Mouse (Mus musculus) hindbrain, embryonic 14.5 days (tissue): Measurements from ENCODE around the gene Rnf150. TPM values are rescaled to one million over a fixed set of nuclear protein-coding genes. Genes with fewer than 3 reads are reported as not detected.

ENCODE experiments used
- ATAC-seq: fragments of 200-750 bp; cut with Nextera tagmentation; 2 replicates; pipeline ENCODE4 v1.8.0; 2017; ENCODE audit warnings: moderate number of reproducible peaks, mild to moderate bottlenecking, moderate TSS enrichment, moderate library complexity; ENCODE audit not compliant: low FRiP score
- DNase-seq: peaks from one replicate; pipeline ENCODE4 v3.0.0-alpha.2; 2015; ENCODE audit warnings: low spot score
- H3K27ac ChIP-seq: fragments of 300-500 bp; sonication (generic); 2 replicates; pipeline ENCODE4 v1.5.1; 2014; ENCODE audit warnings: mild to moderate bottlenecking, moderate library complexity
- H3K27me3 ChIP-seq: fragments of 300-500 bp; sonication (generic); 2 replicates; pipeline ENCODE4 v1.6.1; 2014; ENCODE audit warnings: mild to moderate bottlenecking, low read length, mixed read lengths; ENCODE audit not compliant: control insufficient read depth, insufficient read depth
- H3K36me3 ChIP-seq: fragments of 300-500 bp; sonication (generic); replicated peaks from 2 replicates; pipeline ENCODE4 v1.6.1; 2014; ENCODE audit not compliant: control insufficient read depth, insufficient read depth
- H3K4me1 ChIP-seq: fragments of 300-500 bp; sonication (generic); replicated peaks from 2 replicates; pipeline ENCODE4 v1.6.1; 2014; ENCODE audit warnings: antibody characterized with exemption, low read length, mixed read lengths; ENCODE audit not compliant: control insufficient read depth, insufficient read depth
- H3K4me2 ChIP-seq: fragments of 300-500 bp; sonication (generic); replicated peaks from 2 replicates; pipeline ENCODE4 v1.6.1; 2014; ENCODE audit warnings: mild to moderate bottlenecking, moderate library complexity
- H3K4me3 ChIP-seq: fragments of 300-500 bp; sonication (generic); replicated peaks from 2 replicates; pipeline ENCODE4 v1.5.1; 2014; ENCODE audit warnings: mild to moderate bottlenecking, low read length
- H3K9ac ChIP-seq: fragments of 300-500 bp; sonication (generic); 2 replicates; pipeline ENCODE4 v1.6.1; 2014
- H3K9me3 ChIP-seq: fragments of 300-500 bp; sonication (generic); 2 replicates; pipeline ENCODE4 v1.6.1; 2016; ENCODE audit warnings: low read length; ENCODE audit not compliant: control insufficient read depth
- WGBS: fragments of 180-500 bp; shearing (Covaris S2); extraction: QIAGEN DNeasy Blood & Tissue Kit; methylation state at CpG from one replicate; pipeline ENCODE4 v1.1.7; 2014; 5-methylcytosine and 5-hydroxymethylcytosine counted together
- polyA plus RNA-seq: library from polyadenylated mRNA; unstranded; fragments of >200 nt; fragmentation: Nextera tagmentation; extraction: Ambion mirVana; gene quantifications from 2 replicates; pipeline ENCODE4 v1.2.1, GENCODE M21; 2014

Gene Rnf150
- polyA plus RNA-seq, 1 experiment from 2014 or later = 2.3 TPM

DNA sequence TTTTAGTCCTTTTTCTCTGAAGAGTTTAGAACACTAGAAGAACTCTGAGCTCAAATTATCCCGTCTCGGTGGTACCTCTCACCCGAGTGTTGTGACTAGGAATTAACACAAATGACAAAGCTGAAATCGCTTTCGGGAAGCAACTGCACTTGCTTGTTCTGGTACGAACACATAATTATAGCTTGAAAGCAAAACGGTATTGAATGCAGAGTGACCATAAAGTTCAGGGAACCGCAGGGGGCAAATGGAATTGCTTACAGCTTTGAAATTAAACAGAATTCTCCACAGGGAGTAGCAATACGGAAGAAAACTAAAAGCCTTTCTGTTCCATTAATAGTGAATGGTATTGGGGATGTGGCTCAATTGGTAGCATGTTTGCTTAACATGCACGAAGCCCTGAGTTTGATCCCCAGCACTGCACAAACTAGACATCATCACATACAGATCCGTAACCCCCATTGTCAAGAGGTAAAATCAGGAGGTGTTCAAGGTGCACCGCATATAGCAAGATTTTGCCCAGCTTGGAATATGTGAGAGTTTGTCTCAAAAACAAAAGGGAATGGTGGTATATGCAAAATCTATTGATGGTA lies 38.5 kb downstream of the Rnf150 start:
- 0 out of 2 replicates have a peak, but pooled peaks cover 4% of the 10 kb centered on the region for H3K4me1 ChIP-seq
- H3K9me3 ChIP-seq = no peaks in the 10 kb centered on the region
- no peak overlapping the region for H3K9ac ChIP-seq
- no peaks in the 10 kb centered on the region for H3K36me3 ChIP-seq
- WGBS = 63% methylated on average over 12 of the region's 12 CpGs
- ATAC-seq (peak; percentile 51; the same call in 1 of the 2 replicates), DNase-seq (no peak)
- H3K27ac ChIP-seq = no peak overlapping the region
- no peak overlapping the region for H3K4me2 ChIP-seq
- H3K4me3 ChIP-seq = no peak overlapping the region
- no peaks in the 10 kb centered on the region for H3K27me3 ChIP-seq

DNA sequence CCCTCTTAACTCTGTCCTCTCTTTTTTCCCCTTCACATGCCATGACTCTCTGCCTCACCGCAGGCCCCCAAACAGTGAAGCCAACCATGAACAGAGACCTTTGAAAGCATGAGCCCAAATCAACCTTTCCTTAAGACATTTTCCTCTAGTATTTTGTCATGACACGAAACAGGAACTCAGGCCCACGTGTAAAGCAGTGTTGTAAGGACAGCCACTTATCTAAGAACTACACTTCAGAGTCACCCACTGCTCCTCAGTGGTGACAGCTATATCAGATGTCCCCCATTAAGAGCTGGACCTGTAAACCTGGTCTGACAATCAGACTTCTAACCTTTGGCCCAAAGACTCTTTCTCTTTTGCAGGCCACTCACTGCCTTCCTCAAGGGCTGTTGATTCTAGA lies 40.3 kb downstream of the Rnf150 start:
- Histone ChIP-seq H3K4me3 (no peak overlapping the region), H3K27me3 (no peaks in the 10 kb centered on the region), H3K36me3 (no peaks in the 10 kb centered on the region), H3K9ac (no peak overlapping the region), H3K9me3 (no peaks in the 10 kb centered on the region), H3K27ac (no peak overlapping the region), H3K4me2 (no peak overlapping the region), H3K4me1 (0 out of 2 replicates have a peak, but pooled peaks cover 4% of the 10 kb centered on the region)
- WGBS = 83% methylated on average over 3 of the region's 3 CpGs
- ATAC-seq (no peak), DNase-seq (no peak)

DNA sequence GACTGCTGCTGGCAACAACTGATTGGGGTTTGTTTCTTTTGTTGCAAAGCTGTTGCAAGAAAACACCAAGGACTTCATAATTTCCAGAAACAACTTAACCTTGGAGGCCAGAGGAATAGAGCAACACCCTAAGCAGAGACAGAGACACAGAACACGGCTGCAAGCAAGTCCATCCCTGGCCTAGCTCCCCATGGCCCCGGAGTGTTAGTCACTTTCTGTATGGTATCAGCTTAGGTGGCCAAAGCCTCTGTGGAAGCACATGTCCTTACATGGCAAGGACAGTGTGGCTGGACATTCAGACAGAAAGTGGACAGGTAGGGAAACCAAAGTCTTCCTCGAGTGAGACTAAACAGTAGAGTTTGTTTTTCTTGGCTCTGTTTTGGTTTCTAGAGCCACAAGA lies 44.1 kb downstream of the Rnf150 start:
- no peaks in the 10 kb centered on the region for H3K27me3 ChIP-seq
- ATAC-seq = no peak
- no peaks in the 10 kb centered on the region for H3K9me3 ChIP-seq
- 90% methylated on average over 3 of the region's 3 CpGs for WGBS
- no peak overlapping the region for H3K4me2 ChIP-seq
- no peak overlapping the region for H3K4me3 ChIP-seq
- no peak overlapping the region for H3K27ac ChIP-seq
- no peaks in the 10 kb centered on the region for H3K4me1 ChIP-seq
- no peaks in the 10 kb centered on the region for H3K36me3 ChIP-seq
- no peak overlapping the region for H3K9ac ChIP-seq
- DNase-seq = no peak

DNA sequence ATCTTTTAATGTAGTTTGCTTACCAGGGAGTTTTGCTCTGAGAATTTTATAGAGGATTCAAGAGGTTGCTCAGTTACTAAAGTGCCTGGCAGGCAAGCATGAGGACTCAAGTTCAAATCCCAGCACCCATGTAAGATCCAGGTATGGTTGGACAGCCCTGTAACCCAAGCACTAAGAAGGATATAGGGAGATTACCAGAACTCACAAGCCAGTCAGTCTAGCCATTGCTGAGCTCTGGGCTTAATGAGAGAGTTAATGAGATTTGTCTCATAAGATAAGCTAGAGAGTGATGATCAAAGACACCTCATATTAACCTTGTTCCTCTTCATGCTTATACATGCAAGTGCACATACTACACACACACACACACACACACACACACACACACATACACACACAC lies 48.3 kb downstream of the Rnf150 start:
- no peak overlapping the region for H3K4me2 ChIP-seq
- ATAC-seq (no peak), DNase-seq (no peak)
- no peak overlapping the region for H3K4me3 ChIP-seq
- H3K27me3 ChIP-seq = no peaks in the 10 kb centered on the region
- no peak overlapping the region for H3K9ac ChIP-seq
- H3K27ac ChIP-seq = no peak overlapping the region
- no peaks in the 10 kb centered on the region for H3K4me1 ChIP-seq
- H3K36me3 ChIP-seq = no peaks in the 10 kb centered on the region
- no peaks in the 10 kb centered on the region for H3K9me3 ChIP-seq

DNA sequence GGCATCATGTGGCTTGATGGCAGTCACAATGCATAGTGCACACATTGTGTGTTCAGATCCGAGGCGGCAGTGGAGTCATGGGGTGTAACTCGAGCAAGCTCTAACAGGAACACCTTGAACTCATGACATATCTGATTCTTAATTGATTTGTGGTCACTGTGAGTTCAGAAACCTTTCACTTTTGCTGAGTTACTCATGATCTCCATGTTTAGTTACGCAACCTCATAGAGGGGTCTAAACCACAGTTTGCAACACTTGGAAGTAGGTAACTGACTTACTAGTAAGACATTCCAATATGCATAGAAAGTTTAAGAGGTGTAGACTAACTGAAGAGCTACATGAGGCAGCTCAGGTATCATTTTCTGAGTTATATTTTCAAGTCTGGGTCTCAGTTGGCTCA lies 49.1 kb downstream of the Rnf150 start:
- H3K4me2 ChIP-seq = no peak overlapping the region
- H3K36me3 ChIP-seq = no peaks in the 10 kb centered on the region
- no peaks in the 10 kb centered on the region for H3K9me3 ChIP-seq
- H3K4me1 ChIP-seq = no peaks in the 10 kb centered on the region
- no peak for DNase-seq
- H3K27ac ChIP-seq = no peak overlapping the region
- ATAC-seq = no peak
- no peak overlapping the region for H3K4me3 ChIP-seq
- 90% methylated on average over 4 of the region's 4 CpGs for WGBS
- no peaks in the 10 kb centered on the region for H3K27me3 ChIP-seq
- H3K9ac ChIP-seq = no peak overlapping the region

DNA sequence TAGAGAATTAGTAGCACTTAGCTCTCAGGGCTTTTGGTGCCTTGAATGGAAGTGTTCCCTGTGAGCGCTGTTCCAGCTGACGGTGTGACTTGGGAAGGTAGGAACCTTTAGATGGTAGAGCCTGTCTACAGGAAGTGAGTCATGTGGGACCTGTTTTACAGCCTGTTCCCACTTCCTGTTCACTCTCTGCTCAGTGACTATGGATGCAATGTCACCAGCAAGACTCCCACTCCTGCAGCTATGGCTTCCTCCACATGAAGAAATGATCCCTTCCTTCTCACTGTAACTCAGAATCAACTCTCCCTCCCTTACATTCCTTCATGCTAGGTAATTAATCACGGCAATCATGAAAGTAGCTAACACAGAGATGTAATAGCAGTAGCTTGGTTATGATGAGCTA lies 51.4 kb downstream of the Rnf150 start:
- ATAC-seq (no peak), DNase-seq (no peak)
- Histone ChIP-seq H3K36me3 (no peaks in the 10 kb centered on the region), H3K4me1 (no peaks in the 10 kb centered on the region), H3K9me3 (no peaks in the 10 kb centered on the region), H3K4me3 (no peak overlapping the region), H3K27ac (no peak overlapping the region), H3K27me3 (no peaks in the 10 kb centered on the region), H3K4me2 (no peak overlapping the region), H3K9ac (no peak overlapping the region)
- WGBS = 92% methylated on average over 3 of the region's 3 CpGs

DNA sequence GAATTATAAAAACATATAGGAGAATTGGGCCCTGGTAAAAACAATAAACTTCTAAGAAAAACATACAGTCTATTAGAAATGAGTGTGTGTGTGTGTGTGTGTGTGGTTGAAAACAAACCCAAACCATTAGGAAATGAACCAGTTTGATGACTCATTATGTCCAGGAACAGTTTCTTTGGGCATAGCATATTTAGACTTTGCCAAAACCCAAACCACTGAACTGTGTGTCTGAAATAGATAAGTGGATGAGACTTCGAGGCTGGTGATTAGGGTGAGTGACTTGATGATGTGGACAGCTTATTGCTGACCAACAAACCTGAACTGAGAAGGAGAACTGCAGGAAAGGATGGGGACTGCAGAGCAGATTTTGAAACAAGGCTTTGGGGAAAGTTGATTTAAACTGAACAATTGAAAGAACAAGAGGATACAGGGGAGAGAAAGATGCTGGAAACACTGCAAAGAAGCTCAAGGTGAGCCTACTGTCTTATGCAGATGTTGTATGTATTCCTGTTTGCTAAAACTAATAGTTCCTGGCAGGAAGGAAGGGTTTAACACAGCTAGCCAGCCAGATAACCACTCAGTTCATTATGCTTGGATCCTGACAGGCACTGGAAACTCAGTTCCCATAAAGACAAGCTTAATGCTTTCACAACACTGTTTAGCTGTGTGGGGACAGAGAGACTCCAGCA lies 53.8 kb downstream of the Rnf150 start:
- Histone ChIP-seq H3K4me1 (no peaks in the 10 kb centered on the region), H3K27ac (no peak overlapping the region), H3K27me3 (no peaks in the 10 kb centered on the region), H3K9me3 (no peaks in the 10 kb centered on the region), H3K36me3 (no peaks in the 10 kb centered on the region), H3K4me3 (no peak overlapping the region), H3K4me2 (no peak overlapping the region), H3K9ac (no peak overlapping the region)
- WGBS = 66% methylated on average over 1 of the region's 1 CpGs
- no peak for ATAC-seq
- no peak for DNase-seq

DNA sequence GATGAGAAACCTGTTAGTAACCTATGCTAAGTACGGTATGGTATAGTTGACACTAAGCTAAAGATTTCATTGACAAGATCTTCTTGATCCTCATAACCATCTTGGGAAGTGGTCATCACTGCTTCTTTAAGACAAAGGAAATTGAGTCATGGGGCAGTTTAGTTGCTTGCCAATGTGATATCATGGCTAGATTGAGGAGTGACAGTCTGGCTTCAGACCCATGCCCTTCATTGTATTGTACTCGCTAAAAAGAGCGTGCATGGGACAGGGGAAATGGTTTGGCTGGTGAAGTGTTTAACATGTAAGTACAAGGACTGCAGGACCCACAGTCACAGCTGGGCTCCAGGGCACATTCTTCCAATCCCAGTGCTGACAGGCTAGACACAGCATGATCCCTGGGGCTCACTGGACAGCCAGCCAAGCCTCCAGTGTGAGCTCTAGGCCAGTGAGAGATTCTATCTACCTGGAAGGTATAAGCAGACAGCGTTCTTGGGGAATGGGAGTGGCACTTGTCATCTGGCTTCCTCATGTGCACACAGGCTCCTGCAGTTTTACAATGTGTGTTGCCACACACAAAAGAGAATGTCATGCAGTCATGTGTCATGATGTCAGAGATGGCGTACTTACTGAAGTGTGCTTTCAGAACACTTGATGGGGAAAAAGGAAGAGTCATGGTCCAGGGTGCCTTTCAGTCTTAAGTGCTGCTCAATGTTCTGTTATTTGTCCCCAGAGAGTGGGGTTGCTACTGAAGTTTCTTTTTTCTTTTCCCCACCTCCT lies 54.6 kb downstream of the Rnf150 start:
- Histone ChIP-seq H3K4me1 (no peaks in the 10 kb centered on the region), H3K27me3 (no peaks in the 10 kb centered on the region), H3K4me3 (no peak overlapping the region), H3K36me3 (no peaks in the 10 kb centered on the region), H3K9ac (no peak overlapping the region), H3K9me3 (no peaks in the 10 kb centered on the region), H3K4me2 (no peak overlapping the region), H3K27ac (no peak overlapping the region)
- WGBS = 75% methylated on average over 5 of the region's 5 CpGs
- ATAC-seq (no peak; the same call in 1 of the 2 replicates), DNase-seq (no peak)

DNA sequence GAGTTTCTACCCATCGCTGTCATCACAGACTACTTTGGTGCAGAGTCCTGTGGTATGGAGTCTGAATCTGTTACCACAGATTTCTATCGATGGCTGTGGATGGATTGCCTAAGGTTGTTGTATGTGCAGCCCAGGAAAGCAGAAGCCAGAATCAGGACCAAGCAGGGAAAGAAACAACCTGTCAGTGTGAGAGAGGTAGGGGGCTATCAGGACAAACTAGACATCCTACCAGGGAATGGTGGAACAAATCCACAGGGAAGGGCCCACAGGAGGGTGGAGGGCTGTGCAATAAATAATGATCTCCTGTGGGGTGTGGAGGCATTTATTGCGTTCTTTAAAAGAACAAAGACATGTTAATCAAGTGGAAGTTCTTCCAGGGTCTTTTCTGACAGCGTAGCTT lies 56.5 kb downstream of the Rnf150 start:
- no peaks in the 10 kb centered on the region for H3K27me3 ChIP-seq
- no peak overlapping the region for H3K4me2 ChIP-seq
- ATAC-seq (no peak), DNase-seq (no peak)
- no peak overlapping the region for H3K4me3 ChIP-seq
- H3K9ac ChIP-seq = no peak overlapping the region
- H3K27ac ChIP-seq = no peak overlapping the region
- no peaks in the 10 kb centered on the region for H3K9me3 ChIP-seq
- no peaks in the 10 kb centered on the region for H3K4me1 ChIP-seq
- 52% methylated on average over 4 of the region's 4 CpGs for WGBS
- H3K36me3 ChIP-seq = no peaks in the 10 kb centered on the region
